Mouse (Mus musculus) retina, adult 2 months (tissue): Measurements from ENCODE around the gene Fcnb.

Source experiments
- DNase-seq: peaks from one replicate; pipeline ENCODE4 v3.0.0-alpha.2; 2012; ENCODE audit warnings: low read depth, low spot score

The Fcnb gene

GRCm38 (mm10) chr2:28032469-28032868, 52.2 kb downstream of the Fcnb start:
- DNase-seq, result no peak

- no peak for DNase-seq
These were observed 52.8 kb downstream of the Fcnb start for GRCm38 (mm10) chr2:28031860-28032259.
